Mouse (Mus musculus): ENCODE measurements around the gene Hoxa4. TPM values are rescaled to one million over a fixed set of nuclear protein-coding genes. Genes with fewer than 3 reads are reported as not detected.

Gene Hoxa4
- total and polyA plus RNA-seq, 2 experiments from 2014 or later, result 0.22 TPM; not detected in 1

GRCm38 (mm10) chr6:52167176-52167575 is 24.4 kb downstream of the Hoxa4 start:
- no peaks in the 10 kb centered on the region for H3K4me1 ChIP-seq (ENCODE audit: insufficient read depth, low read length)
- H3K9ac ChIP-seq (replicated peaks; ENCODE audit: low read length, poor library complexity, severe bottlenecking), result no peak overlapping the region
- H3K27me3 ChIP-seq (ENCODE audit: insufficient read depth, low read length), result peaks cover 78% of the 10 kb centered on the region
- DNase-seq (ENCODE audit: low spot score) (no peak), ATAC-seq (ENCODE audit: low FRiP score) (no peak)
- no peaks in the 10 kb centered on the region for H3K9me3 ChIP-seq (ENCODE audit: low read length)
- H3K27ac ChIP-seq (ENCODE audit: low read depth, low read length), result no peak overlapping the region
- no peak overlapping the region for H3K4me2 ChIP-seq (ENCODE audit: low read depth, low read length, poor library complexity, severe bottlenecking)
- no peak overlapping the region for H3K4me3 ChIP-seq (ENCODE audit: low read depth, low read length)
- TF ChIP-seq CTCF (IDR thresholded peaks at IDR 0.05), result no peak
- WGBS, result 10% methylated on average over 1 of the region's 1 CpGs
- no peaks in the 10 kb centered on the region for H3K36me3 ChIP-seq (ENCODE audit: insufficient read depth, low read length)

- no peaks in the 10 kb centered on the region for H3K36me3 ChIP-seq (ENCODE audit: insufficient read depth, low read length)
- H3K4me3 ChIP-seq (ENCODE audit: low read depth, low read length), result no peak overlapping the region
- peaks cover 76% of the 10 kb centered on the region for H3K27me3 ChIP-seq (ENCODE audit: insufficient read depth, low read length)
- H3K9me3 ChIP-seq (ENCODE audit: low read length), result no peaks in the 10 kb centered on the region
- no peak overlapping the region for H3K4me2 ChIP-seq (ENCODE audit: low read depth, low read length, poor library complexity, severe bottlenecking)
- DNase-seq (ENCODE audit: low spot score) (no peak), ATAC-seq (ENCODE audit: low FRiP score) (no peak)
- 3% methylated on average over 4 of the region's 4 CpGs for WGBS
- TF ChIP-seq CTCF (IDR thresholded peaks at IDR 0.05), result no peak
- H3K9ac ChIP-seq (replicated peaks; ENCODE audit: low read length, poor library complexity, severe bottlenecking), result no peak overlapping the region
- H3K27ac ChIP-seq (ENCODE audit: low read depth, low read length), result no peak overlapping the region
- H3K4me1 ChIP-seq (ENCODE audit: insufficient read depth, low read length), result no peaks in the 10 kb centered on the region
Measured at GRCm38 (mm10) chr6:52166431-52167077, 25.0 kb downstream of the Hoxa4 start.

GRCm38 (mm10) chr6:52165441-52166370 is 25.8 kb downstream of the Hoxa4 start:
- H3K36me3 ChIP-seq (ENCODE audit: insufficient read depth, low read length), result no peaks in the 10 kb centered on the region
- 2% methylated on average over 28 of the region's 28 CpGs for WGBS
- H3K4me1 ChIP-seq (ENCODE audit: insufficient read depth, low read length), result no peaks in the 10 kb centered on the region
- H3K4me3 ChIP-seq (ENCODE audit: low read depth, low read length), result no peak overlapping the region
- peaks cover 73% of the 10 kb centered on the region for H3K27me3 ChIP-seq (ENCODE audit: insufficient read depth, low read length)
- H3K9me3 ChIP-seq (ENCODE audit: low read length), result no peaks in the 10 kb centered on the region
- no peak for ATAC-seq (ENCODE audit: low FRiP score)
- H3K27ac ChIP-seq (ENCODE audit: low read depth, low read length), result no peak overlapping the region
- no peak for DNase-seq (ENCODE audit: low spot score)
- no peak for TF ChIP-seq CTCF (IDR thresholded peaks at IDR 0.05)
- H3K4me2 ChIP-seq (ENCODE audit: low read depth, low read length, poor library complexity, severe bottlenecking), result no peak overlapping the region
- no peak overlapping the region for H3K9ac ChIP-seq (replicated peaks; ENCODE audit: low read length, poor library complexity, severe bottlenecking)

GRCm38 (mm10) chr6:52164626-52165440 is 26.7 kb downstream of the Hoxa4 start, which contains the start of gene Hoxa2:
TSS of gene Hoxa2 (minus strand) at chr6:52164831.
- ATAC-seq (ENCODE audit: low FRiP score), result no peak
- Histone ChIP-seq H3K9ac (replicated peaks; ENCODE audit: low read length, poor library complexity, severe bottlenecking) (no peak within 1 kb of the TSS), H3K4me1 (ENCODE audit: insufficient read depth, low read length) (no peaks in the 10 kb centered on the region), H3K27me3 (ENCODE audit: insufficient read depth, low read length) (peaks cover 73% of the 10 kb centered on the region), H3K4me2 (ENCODE audit: low read depth, low read length, poor library complexity, severe bottlenecking) (no peak within 1 kb of the TSS), H3K36me3 (ENCODE audit: insufficient read depth, low read length) (no peaks in the 10 kb centered on the region), H3K4me3 (ENCODE audit: low read depth, low read length) (peak within 1 kb of the TSS; percentile 13; the same call in 1 of the 2 replicates), H3K9me3 (ENCODE audit: low read length) (no peaks in the 10 kb centered on the region), H3K27ac (ENCODE audit: low read depth, low read length) (no peak within 1 kb of the TSS)
- under 1% methylated on average over 25 of the region's 25 CpGs for WGBS
- peak; percentile 85 for DNase-seq (ENCODE audit: low spot score)
- TF ChIP-seq CTCF (IDR thresholded peaks at IDR 0.05), result no peak

DNA sequence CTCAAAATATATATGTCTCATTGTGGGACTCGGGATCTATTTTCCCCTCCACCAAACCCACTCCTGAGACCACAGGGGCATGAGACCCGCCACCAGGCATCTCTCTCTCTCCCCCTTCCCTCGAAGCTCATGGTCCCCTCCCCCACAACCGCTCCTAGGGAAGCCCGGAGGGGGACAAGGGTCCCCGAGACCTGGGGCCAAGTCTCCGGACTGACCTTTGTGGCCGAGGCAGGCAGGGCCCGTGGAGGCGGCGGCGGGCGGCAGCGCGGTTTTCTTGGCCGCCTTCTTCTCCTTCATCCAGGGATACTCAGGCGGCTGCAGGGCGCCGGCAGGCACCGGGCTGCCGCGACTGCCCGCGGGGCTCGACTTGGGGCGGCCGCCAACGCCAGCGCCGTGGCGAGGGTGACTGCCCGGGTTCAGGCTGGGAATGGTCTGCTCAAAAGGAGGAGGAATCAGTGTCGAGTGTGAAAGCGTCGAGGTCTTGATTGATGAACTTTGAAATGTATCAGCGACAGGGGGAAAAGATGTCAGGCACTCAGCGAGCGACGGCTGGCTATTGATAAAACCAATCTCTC is 27.4 kb downstream of the Hoxa4 start:
- no peaks in the 10 kb centered on the region for H3K36me3 ChIP-seq (ENCODE audit: insufficient read depth, low read length)
- DNase-seq (ENCODE audit: low spot score) (no peak), ATAC-seq (ENCODE audit: low FRiP score) (no peak)
- TF ChIP-seq CTCF (IDR thresholded peaks at IDR 0.05), result no peak
- H3K4me3 ChIP-seq (ENCODE audit: low read depth, low read length), result peak overlapping the region; percentile 13; the same call in 1 of the 2 replicates
- H3K9me3 ChIP-seq (ENCODE audit: low read length), result no peaks in the 10 kb centered on the region
- under 1% methylated on average over 37 of the region's 39 CpGs for WGBS
- H3K9ac ChIP-seq (replicated peaks; ENCODE audit: low read length, poor library complexity, severe bottlenecking), result no peak overlapping the region
- no peak overlapping the region for H3K27ac ChIP-seq (ENCODE audit: low read depth, low read length)
- no peak overlapping the region for H3K4me2 ChIP-seq (ENCODE audit: low read depth, low read length, poor library complexity, severe bottlenecking)
- no peaks in the 10 kb centered on the region for H3K4me1 ChIP-seq (ENCODE audit: insufficient read depth, low read length)
- H3K27me3 ChIP-seq (ENCODE audit: insufficient read depth, low read length), result peaks cover 75% of the 10 kb centered on the region

Data from midbrain, postnatal 0 days (tissue).